Mouse (Mus musculus) limb, embryonic 14.5 days (tissue): Measurements from ENCODE around the gene Ppp1r15a. TPM values are rescaled to one million over a fixed set of nuclear protein-coding genes. Genes with fewer than 3 reads are reported as not detected.

Experiments used
- ATAC-seq: fragments of 200-750 bp; cut with Nextera tagmentation; 2 replicates; pipeline ENCODE4 v1.8.0; 2017; ENCODE audit warnings: low read depth, moderate number of reproducible peaks, moderate TSS enrichment; ENCODE audit not compliant: low FRiP score
- DNase-seq: peaks from one replicate; pipeline ENCODE4 v3.0.0-alpha.2; 2015; ENCODE audit warnings: low spot score
- H3K27ac ChIP-seq: fragments of 300-500 bp; sonication (generic); replicated peaks from 2 replicates; pipeline ENCODE4 v1.5.1; 2014; ENCODE audit warnings: low read depth, mild to moderate bottlenecking, low read length, moderate library complexity, mixed read lengths
- H3K27me3 ChIP-seq: fragments of 300-500 bp; sonication (generic); 2 replicates; pipeline ENCODE4 v1.6.1; 2014; ENCODE audit warnings: low read length, mixed read lengths; ENCODE audit not compliant: control insufficient read depth, insufficient read depth
- H3K36me3 ChIP-seq: fragments of 300-500 bp; sonication (generic); 2 replicates; pipeline ENCODE4 v1.6.1; 2014; ENCODE audit warnings: mild to moderate bottlenecking, low read length, moderate library complexity, mixed read lengths; ENCODE audit not compliant: control insufficient read depth, insufficient read depth
- H3K4me1 ChIP-seq: fragments of 300-500 bp; sonication (generic); 2 replicates; pipeline ENCODE4 v1.6.1; 2014; ENCODE audit warnings: antibody characterized with exemption, low read length, mixed read lengths; ENCODE audit not compliant: control insufficient read depth, insufficient read depth
- H3K4me2 ChIP-seq: fragments of 300-500 bp; sonication (generic); replicated peaks from 2 replicates; pipeline ENCODE4 v1.6.1; 2014; ENCODE audit warnings: low read depth, mild to moderate bottlenecking, low read length, moderate library complexity; ENCODE audit not compliant: severe bottlenecking
- H3K4me3 ChIP-seq: fragments of 300-500 bp; sonication (generic); replicated peaks from 2 replicates; pipeline ENCODE4 v1.5.1; 2014; ENCODE audit warnings: low read length
- H3K9ac ChIP-seq: fragments of 300-500 bp; sonication (generic); 2 replicates; pipeline ENCODE4 v1.6.1; 2014; ENCODE audit warnings: mild to moderate bottlenecking, low read depth, low read length, moderate library complexity; ENCODE audit not compliant: severe bottlenecking
- H3K9me3 ChIP-seq: fragments of 300-500 bp; sonication (generic); 2 replicates; pipeline ENCODE4 v1.6.1; 2016; ENCODE audit warnings: low read length; ENCODE audit not compliant: control insufficient read depth
- POLR2A ChIP-seq: fragments of 200-500 bp; IDR thresholded peaks from 2 replicates; pipeline ENCODE4 v1.8.0; 2012; ENCODE audit warnings: inconsistent platforms, mild to moderate bottlenecking, moderate library complexity, borderline replicate concordance; ENCODE audit not compliant: insufficient read depth, insufficient read length; ENCODE audit errors: extremely low read depth
- WGBS: fragments of 180-500 bp; shearing (Covaris S2); extraction: QIAGEN DNeasy Blood & Tissue Kit; methylation state at CpG from one replicate; pipeline ENCODE4 v1.1.7; 2014; 5-methylcytosine and 5-hydroxymethylcytosine counted together
- polyA plus RNA-seq, 2 experiments: library from polyadenylated mRNA; depleted of rRNA in 1 of 2; stranded (reverse) in 1 of 2; unstranded in 1 of 2; fragments of >200 nt; fragmentation: Nextera tagmentation in 1 of 2; extraction: Ambion mirVana in 1 of 2; gene quantifications; 2 replicates each; pipeline versions ENCODE4 v1.2.1 to v1.2.3; 2012 to 2014

The Ppp1r15a gene
- polyA plus RNA-seq, 2 experiments, result 22.1 to 27.5 TPM

- ATAC-seq (no peak), DNase-seq (no peak)
- no peaks in the 10 kb centered on the region for H3K27me3 ChIP-seq
- H3K9ac ChIP-seq, result no peak overlapping the region
- H3K36me3 ChIP-seq, result peaks cover 78% of the 10 kb centered on the region
- 86% methylated on average over 9 of the region's 9 CpGs for WGBS
- TF ChIP-seq POLR2A, result no peak
- H3K4me1 ChIP-seq, result peaks cover 7% of the 10 kb centered on the region; the same call in 1 of the 2 replicates
- no peak overlapping the region for H3K4me3 ChIP-seq
- no peak overlapping the region for H3K27ac ChIP-seq
- no peak overlapping the region for H3K4me2 ChIP-seq
- no peaks in the 10 kb centered on the region for H3K9me3 ChIP-seq
Measured at GRCm38 (mm10) chr7:45494548-45494947, 31.5 kb downstream of the Ppp1r15a start.

DNA sequence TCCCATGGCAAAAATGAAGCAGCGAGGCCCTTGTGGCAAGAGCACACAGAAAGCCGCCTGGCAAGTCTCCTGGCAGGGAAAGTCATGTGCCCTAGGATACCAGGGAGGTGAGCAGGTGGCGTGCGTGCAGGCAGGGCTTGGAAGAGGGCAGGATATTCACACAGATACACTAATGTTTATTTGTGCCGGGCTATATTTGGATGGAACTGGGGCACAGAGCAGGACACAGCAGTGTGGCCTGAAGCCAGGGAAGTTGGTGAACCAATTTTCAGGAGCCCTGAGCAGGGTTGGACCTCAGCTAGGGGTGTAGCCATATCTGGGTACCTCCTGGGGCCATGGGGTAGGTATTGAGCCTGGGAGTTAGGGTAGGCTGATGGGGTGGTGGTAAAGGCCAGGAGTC is 33.1 kb downstream of the Ppp1r15a start:
- H3K36me3 ChIP-seq, result peaks cover 62% of the 10 kb centered on the region

DNA sequence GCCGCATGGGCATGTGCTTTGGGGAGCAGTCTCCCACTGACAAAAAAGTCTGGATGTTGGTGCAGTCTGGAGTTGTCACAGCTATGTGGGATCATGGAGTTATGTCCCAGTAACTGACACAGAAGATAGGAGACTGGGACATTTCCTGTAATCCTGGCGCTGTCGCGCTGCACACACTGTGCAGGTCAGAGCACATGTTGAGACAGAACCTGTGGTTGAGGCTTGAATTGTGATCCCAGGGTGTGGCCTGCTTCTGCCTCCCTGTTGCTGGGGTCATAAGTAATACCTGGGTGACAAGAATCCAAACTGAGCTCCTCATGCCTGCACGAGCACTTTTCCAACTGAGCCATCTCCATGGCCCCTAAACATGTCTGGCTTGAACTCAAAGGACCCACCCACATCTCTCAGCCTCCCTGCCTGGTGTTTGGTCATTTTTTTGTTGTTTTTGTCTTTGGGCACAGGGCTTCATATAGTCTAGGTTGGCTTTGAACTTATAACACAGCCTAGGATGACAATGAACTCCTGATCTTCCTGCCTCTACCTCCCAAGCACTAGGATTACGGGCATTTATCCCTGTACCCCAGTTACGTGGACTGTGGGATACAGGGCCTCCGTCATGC is 33.7 kb downstream of the Ppp1r15a start:
- Histone ChIP-seq H3K4me2 (no peak overlapping the region), H3K9ac (no peak overlapping the region), H3K27me3 (no peaks in the 10 kb centered on the region), H3K4me1 (peaks cover 14% of the 10 kb centered on the region), H3K4me3 (no peak overlapping the region), H3K9me3 (no peaks in the 10 kb centered on the region), H3K27ac (no peak overlapping the region), H3K36me3 (peaks cover 55% of the 10 kb centered on the region)
- no peak for TF ChIP-seq POLR2A
- no peak for DNase-seq
- ATAC-seq, result no peak
- WGBS, result 96% methylated on average over 8 of the region's 8 CpGs

More for the DNA sequence above, 33.1 kb downstream of the Ppp1r15a start:
- peaks cover 11% of the 10 kb centered on the region for H3K4me1 ChIP-seq
- no peaks in the 10 kb centered on the region for H3K9me3 ChIP-seq
- H3K27me3 ChIP-seq, result no peaks in the 10 kb centered on the region
- no peak overlapping the region for H3K4me2 ChIP-seq
- H3K4me3 ChIP-seq, result no peak overlapping the region
- H3K9ac ChIP-seq, result no peak overlapping the region
- no peak for TF ChIP-seq POLR2A
- no peak overlapping the region for H3K27ac ChIP-seq
- no peak for ATAC-seq
- no peak for DNase-seq
- 93% methylated on average over 5 of the region's 5 CpGs for WGBS

DNA sequence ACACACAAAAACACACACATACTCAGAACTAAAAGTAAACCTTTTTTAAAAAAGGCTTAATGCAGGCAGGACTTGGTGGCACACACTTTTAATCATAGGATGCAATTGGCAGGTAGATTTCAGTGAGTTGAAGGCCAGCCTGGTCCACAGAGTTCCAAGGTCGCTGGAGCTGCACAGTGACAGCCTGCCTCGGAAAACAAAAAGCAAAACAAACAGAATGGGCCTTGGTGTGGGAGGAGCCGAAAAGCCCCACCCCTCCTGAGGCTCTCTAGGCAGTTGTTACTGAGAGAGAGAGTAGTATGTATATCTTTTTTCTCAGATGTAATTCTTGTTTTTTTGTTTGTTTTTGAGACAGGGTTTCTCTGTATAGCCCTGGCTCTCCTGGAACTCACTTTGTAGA is 34.8 kb downstream of the Ppp1r15a start:
- no peak overlapping the region for H3K27ac ChIP-seq
- 19% methylated on average over 3 of the region's 3 CpGs for WGBS
- TF ChIP-seq POLR2A, result no peak
- no peak overlapping the region for H3K4me2 ChIP-seq
- H3K27me3 ChIP-seq, result no peaks in the 10 kb centered on the region
- no peak for DNase-seq
- H3K36me3 ChIP-seq, result peaks cover 46% of the 10 kb centered on the region
- H3K9ac ChIP-seq, result no peak overlapping the region
- ATAC-seq, result no peak
- peaks cover 14% of the 10 kb centered on the region for H3K4me1 ChIP-seq
- H3K9me3 ChIP-seq, result no peaks in the 10 kb centered on the region
- no peak overlapping the region for H3K4me3 ChIP-seq

- TF ChIP-seq POLR2A, result no peak
- H3K9ac ChIP-seq, result no peak overlapping the region
Measured at GRCm38 (mm10) chr7:45490822-45491221, 35.2 kb downstream of the Ppp1r15a start.

More at GRCm38 (mm10) chr7:45490822-45491221, 35.2 kb downstream of the Ppp1r15a start:
- Histone ChIP-seq H3K27ac (no peak overlapping the region), H3K36me3 (peaks cover 41% of the 10 kb centered on the region), H3K4me2 (no peak overlapping the region), H3K9me3 (no peaks in the 10 kb centered on the region), H3K4me1 (peaks cover 14% of the 10 kb centered on the region), H3K4me3 (no peak overlapping the region), H3K27me3 (no peaks in the 10 kb centered on the region)
- 0 out of 2 replicates have a peak, but pooled peaks have one; percentile 10 for ATAC-seq
- WGBS, result 21% methylated on average over 9 of the region's 9 CpGs
- peak; percentile 9 for DNase-seq
